Mouse (Mus musculus) heart, embryonic 12.5 days (tissue): ENCODE measurements at regions not wholly inside any gene's neighbourhood (a gene's known extent, or its start where the extent isn't known, plus 50 kb on each side); places are given as distances from the start of the nearest gene placed in this dataset.

ENCODE experiments used
- ATAC-seq: fragments of 200-750 bp; cut with Nextera tagmentation; 2 replicates; pipeline ENCODE4 v1.8.0; 2017; ENCODE audit warnings: moderate TSS enrichment, moderate library complexity; ENCODE audit not compliant: insufficient number of reproducible peaks, low FRiP score
- H3K27ac ChIP-seq: fragments of 300-500 bp; sonication (generic); 2 replicates; pipeline ENCODE4 v1.5.1; 2016; ENCODE audit warnings: mild to moderate bottlenecking, moderate library complexity; ENCODE audit not compliant: poor library complexity, severe bottlenecking
- H3K27me3 ChIP-seq: fragments of 300-500 bp; sonication (generic); replicated peaks from 2 replicates; pipeline ENCODE4 v1.6.1; 2016; ENCODE audit warnings: mild to moderate bottlenecking, moderate library complexity
- H3K36me3 ChIP-seq: fragments of 300-500 bp; sonication (generic); 2 replicates; pipeline ENCODE4 v1.6.1; 2016; ENCODE audit warnings: mild to moderate bottlenecking, moderate library complexity
- H3K4me1 ChIP-seq: fragments of 300-500 bp; sonication (generic); replicated peaks from 2 replicates; pipeline ENCODE4 v1.6.1; 2016; ENCODE audit warnings: mild to moderate bottlenecking
- H3K4me2 ChIP-seq: fragments of 300-500 bp; sonication (generic); 2 replicates; pipeline ENCODE4 v1.6.1; 2016; ENCODE audit warnings: mild to moderate bottlenecking, moderate library complexity
- H3K4me3 ChIP-seq: fragments of 300-500 bp; sonication (generic); 2 replicates; pipeline ENCODE4 v1.5.1; 2016; ENCODE audit warnings: mild to moderate bottlenecking
- H3K9ac ChIP-seq: fragments of 300-500 bp; sonication (generic); 2 replicates; pipeline ENCODE4 v1.6.1; 2016; ENCODE audit warnings: mild to moderate bottlenecking, moderate library complexity
- H3K9me3 ChIP-seq: fragments of 300-500 bp; sonication (generic); replicated peaks from 2 replicates; pipeline ENCODE4 v1.6.1; 2016; ENCODE audit warnings: mild to moderate bottlenecking, moderate library complexity
- WGBS: fragments of 180-500 bp; shearing (Covaris S2); methylation state at CpG from one replicate; pipeline ENCODE4 v1.1.7; 2016; 5-methylcytosine and 5-hydroxymethylcytosine counted together

DNA sequence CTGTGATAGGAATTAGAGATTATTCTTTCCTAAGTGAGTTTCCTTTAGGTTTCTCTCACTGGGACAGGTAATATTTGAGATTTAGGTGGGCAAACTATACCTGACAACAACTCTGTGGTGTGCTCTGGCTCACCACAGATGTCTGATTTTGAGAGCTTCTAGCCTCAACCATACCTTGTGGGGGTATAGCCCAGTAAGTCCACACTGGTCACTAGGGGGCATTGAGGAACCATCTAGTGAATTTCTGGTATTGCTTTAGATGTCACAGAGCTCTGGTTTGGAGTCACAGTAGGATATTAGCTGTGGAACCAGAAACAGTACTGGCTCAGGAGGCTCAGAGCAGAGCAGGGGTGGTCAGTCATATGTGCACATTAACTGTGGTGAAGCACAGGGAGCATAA, 91.5 kb upstream of the 2210010C04Rik start:
- ATAC-seq = no peak
- Histone ChIP-seq H3K4me3 (no peak overlapping the region), H3K9me3 (no peaks in the 10 kb centered on the region), H3K36me3 (no peaks in the 10 kb centered on the region), H3K4me2 (no peak overlapping the region), H3K4me1 (no peaks in the 10 kb centered on the region), H3K9ac (no peak overlapping the region), H3K27me3 (no peaks in the 10 kb centered on the region), H3K27ac (no peak overlapping the region)

DNA sequence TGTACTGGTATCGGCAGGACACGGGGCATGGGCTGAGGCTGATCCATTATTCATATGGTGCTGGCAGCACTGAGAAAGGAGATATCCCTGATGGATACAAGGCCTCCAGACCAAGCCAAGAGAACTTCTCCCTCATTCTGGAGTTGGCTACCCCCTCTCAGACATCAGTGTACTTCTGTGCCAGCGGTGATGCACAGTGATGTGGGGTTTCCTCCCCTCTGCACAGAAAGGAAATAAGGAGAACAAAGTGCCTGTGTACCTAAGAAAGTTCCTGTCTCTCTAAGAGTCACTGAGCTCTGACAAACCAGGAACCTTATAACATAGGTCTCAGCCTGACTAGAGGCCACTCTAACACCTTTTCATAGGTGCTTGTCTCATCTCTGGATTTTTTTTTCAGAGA, 86.3 kb upstream of the 2210010C04Rik start:
- Histone ChIP-seq H3K4me3 (no peak overlapping the region), H3K4me1 (peaks cover 8% of the 10 kb centered on the region; the same call in 1 of the 2 replicates), H3K36me3 (no peaks in the 10 kb centered on the region), H3K27me3 (no peaks in the 10 kb centered on the region), H3K9me3 (no peaks in the 10 kb centered on the region), H3K4me2 (no peak overlapping the region), H3K27ac (no peak overlapping the region), H3K9ac (no peak overlapping the region)
- WGBS = 73% methylated on average over 3 of the region's 3 CpGs
- ATAC-seq = no peak

DNA sequence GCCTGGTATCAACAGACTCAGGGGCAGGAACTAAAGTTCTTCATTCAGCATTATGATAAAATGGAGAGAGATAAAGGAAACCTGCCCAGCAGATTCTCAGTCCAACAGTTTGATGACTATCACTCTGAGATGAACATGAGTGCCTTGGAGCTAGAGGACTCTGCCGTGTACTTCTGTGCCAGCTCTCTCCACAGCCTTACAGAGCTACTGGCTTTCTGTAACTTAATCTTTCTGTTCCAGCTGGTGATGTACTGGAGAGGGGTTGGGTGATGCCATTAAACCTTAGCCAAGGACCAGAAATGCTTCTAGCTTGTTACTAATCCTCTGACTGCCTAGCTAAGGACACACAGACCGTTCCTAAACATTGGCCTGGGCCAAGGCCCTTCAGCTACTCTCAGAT, 83.9 kb upstream of the 2210010C04Rik start:
- H3K36me3 ChIP-seq = no peaks in the 10 kb centered on the region
- H3K4me2 ChIP-seq = no peak overlapping the region
- no peak overlapping the region for H3K4me3 ChIP-seq
- no peaks in the 10 kb centered on the region for H3K27me3 ChIP-seq
- no peak overlapping the region for H3K9ac ChIP-seq
- no peaks in the 10 kb centered on the region for H3K9me3 ChIP-seq
- H3K27ac ChIP-seq = no peak overlapping the region
- peaks cover 8% of the 10 kb centered on the region; the same call in 1 of the 2 replicates for H3K4me1 ChIP-seq
- WGBS = 79% methylated on average over 2 of the region's 2 CpGs
- no peak for ATAC-seq

DNA sequence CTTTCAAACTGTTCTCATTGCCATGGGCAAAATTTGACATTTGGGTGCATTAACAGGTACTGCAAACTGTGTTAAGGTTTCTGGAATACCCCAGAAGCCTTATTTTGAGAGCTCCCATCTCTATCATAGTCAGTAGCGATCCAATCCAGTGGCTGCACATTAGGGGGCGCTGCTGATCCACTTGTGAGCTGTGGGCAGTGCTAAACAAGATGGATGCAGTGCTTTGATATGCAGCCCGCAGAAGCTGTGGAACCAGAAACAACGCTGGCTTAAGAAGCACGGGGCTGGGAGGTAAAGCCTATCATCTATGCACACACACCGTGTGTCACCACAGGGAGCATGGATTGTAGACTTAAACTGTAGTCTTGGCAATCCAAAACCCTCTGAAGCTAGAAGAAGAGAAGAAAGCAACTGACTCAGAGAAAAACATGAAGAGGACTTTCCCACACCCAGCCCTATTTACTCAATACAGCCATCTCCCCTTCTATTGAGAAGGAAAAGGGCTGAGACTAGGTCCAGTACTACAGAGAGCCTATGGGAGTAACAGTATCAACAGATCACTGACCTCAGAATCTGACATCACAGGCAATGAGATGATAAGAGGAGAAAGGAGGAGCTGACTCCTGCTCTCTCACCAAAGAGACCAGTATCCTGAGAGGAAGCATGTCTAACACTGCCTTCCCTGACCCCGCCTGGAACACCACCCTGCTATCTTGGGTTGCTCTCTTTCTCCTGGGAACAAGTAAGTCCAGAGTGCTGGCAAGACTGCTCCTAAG, 83.1 kb upstream of the 2210010C04Rik start:
- peak overlapping the region; percentile 53 for H3K4me2 ChIP-seq
- H3K9me3 ChIP-seq = no peaks in the 10 kb centered on the region
- H3K9ac ChIP-seq = no peak overlapping the region
- no peaks in the 10 kb centered on the region for H3K36me3 ChIP-seq
- no peak overlapping the region for H3K27ac ChIP-seq
- 12% methylated on average over 7 of the region's 7 CpGs for WGBS
- no peak overlapping the region for H3K4me3 ChIP-seq
- peak; percentile 69 for ATAC-seq
- peaks cover 8% of the 10 kb centered on the region; the same call in 1 of the 2 replicates for H3K4me1 ChIP-seq
- H3K27me3 ChIP-seq = no peaks in the 10 kb centered on the region

DNA sequence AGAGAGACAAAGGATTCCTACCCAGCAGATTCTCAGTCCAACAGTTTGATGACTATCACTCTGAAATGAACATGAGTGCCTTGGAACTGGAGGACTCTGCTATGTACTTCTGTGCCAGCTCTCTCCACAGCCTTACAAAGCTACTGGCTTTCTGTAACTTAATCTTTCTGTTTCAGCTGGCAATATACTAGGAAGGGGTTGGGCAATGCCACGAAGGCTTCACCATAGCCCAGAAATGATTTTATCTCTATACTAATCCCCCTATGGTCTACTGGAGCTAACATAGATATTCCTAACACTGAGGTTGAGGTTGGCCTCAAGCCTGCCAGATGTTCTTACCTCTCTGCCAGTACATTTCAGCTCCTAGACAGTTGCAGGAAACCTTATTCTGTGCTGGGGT, 78.6 kb upstream of the 2210010C04Rik start:
- ATAC-seq = no peak
- WGBS = 52% methylated on average over 1 of the region's 1 CpGs
- Histone ChIP-seq H3K27me3 (no peaks in the 10 kb centered on the region), H3K4me2 (no peak overlapping the region), H3K36me3 (no peaks in the 10 kb centered on the region), H3K9me3 (no peaks in the 10 kb centered on the region), H3K4me1 (peaks cover 8% of the 10 kb centered on the region; the same call in 1 of the 2 replicates), H3K27ac (no peak overlapping the region), H3K9ac (no peak overlapping the region), H3K4me3 (no peak overlapping the region)

DNA sequence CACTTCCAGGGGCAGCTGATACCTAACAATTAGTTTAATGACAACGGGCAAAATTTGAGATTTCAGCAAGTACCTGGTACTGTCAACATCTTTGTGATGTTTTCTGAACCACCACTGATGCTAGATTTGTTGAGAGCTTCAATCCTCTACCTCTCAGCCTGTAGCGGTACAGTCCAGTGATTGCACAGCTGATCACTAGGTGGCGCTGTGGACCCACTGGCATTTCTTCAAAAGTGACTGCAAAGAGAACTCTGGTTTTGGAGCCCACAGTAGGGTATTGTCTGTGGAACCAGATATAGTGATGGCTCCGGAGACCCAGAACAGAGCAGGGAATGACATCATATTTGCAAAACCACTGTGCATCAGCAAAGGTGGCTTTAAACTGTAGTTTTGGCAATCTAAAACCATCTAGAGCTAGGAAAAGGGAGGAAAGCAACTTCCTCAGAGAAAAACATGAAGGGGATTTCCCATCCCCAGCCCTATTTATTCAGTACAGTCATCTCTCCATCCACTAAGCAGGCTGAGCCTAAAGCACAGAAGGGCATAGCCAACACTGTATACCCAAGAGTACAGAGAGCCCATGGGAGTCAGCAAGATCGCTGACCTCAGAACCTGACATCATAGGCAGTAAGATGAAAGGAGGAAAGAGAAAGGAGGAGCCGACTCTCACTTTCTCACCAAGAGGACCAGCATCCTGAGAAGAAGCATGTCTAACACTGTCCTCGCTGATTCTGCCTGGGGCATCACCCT, 77.7 kb upstream of the 2210010C04Rik start:
- ATAC-seq = no peak; the same call in 1 of the 2 replicates

DNA sequence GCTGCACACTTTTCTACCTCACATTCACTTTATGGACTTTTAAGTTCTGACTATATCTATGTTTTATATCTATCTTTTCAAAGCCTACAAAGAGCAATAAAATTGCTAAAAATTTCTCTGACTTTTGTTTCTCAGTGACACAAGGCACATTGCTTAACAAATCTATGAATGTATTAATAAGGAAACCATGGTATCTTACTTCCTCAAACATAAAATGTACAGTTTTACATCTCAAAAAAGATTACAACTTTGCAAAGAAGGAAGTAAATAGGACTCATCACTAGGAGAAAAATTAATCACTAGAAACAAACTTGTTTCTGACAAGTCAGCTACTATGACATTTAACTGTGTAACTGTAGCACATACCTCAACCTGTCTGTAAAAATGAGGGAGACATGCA, 76.5 kb upstream of the 2210010C04Rik start:
- no peak overlapping the region for H3K27ac ChIP-seq
- ATAC-seq = no peak
- H3K9me3 ChIP-seq = no peaks in the 10 kb centered on the region
- no peaks in the 10 kb centered on the region for H3K36me3 ChIP-seq
- H3K4me3 ChIP-seq = no peak overlapping the region
- H3K4me1 ChIP-seq = no peaks in the 10 kb centered on the region
- no peaks in the 10 kb centered on the region for H3K27me3 ChIP-seq
- no peak overlapping the region for H3K4me2 ChIP-seq
- no peak overlapping the region for H3K9ac ChIP-seq

More for the DNA sequence above, 77.7 kb upstream of the 2210010C04Rik start:
- H3K4me2 ChIP-seq = no peak overlapping the region
- H3K27me3 ChIP-seq = no peaks in the 10 kb centered on the region
- no peak overlapping the region for H3K4me3 ChIP-seq
- H3K27ac ChIP-seq = no peak overlapping the region
- WGBS = 34% methylated on average over 7 of the region's 7 CpGs
- no peaks in the 10 kb centered on the region for H3K9me3 ChIP-seq
- no peaks in the 10 kb centered on the region for H3K4me1 ChIP-seq
- no peak overlapping the region for H3K9ac ChIP-seq
- no peaks in the 10 kb centered on the region for H3K36me3 ChIP-seq

DNA sequence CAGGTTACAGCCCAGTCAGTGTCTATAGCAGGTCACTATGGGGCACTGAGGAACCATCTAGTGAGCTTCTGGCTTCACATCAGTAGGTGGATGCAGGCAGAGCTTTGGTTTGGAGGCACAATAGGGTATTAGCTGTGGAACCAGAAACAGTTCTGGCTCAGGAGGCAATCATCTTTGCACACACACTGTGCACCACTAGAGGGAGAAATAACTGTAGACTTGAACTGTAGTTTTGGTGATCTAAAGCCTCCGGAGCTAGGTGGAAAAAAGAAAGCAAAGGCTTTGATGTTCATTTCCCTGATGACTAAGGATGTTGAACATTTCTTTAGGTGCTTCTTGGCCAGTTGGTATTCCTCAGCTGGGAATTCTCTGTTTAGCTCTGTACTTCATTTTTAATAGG, 73.6 kb upstream of the 2210010C04Rik start:
- 51% methylated on average over 1 of the region's 1 CpGs for WGBS
- no peaks in the 10 kb centered on the region for H3K4me1 ChIP-seq
- ATAC-seq = no peak

DNA sequence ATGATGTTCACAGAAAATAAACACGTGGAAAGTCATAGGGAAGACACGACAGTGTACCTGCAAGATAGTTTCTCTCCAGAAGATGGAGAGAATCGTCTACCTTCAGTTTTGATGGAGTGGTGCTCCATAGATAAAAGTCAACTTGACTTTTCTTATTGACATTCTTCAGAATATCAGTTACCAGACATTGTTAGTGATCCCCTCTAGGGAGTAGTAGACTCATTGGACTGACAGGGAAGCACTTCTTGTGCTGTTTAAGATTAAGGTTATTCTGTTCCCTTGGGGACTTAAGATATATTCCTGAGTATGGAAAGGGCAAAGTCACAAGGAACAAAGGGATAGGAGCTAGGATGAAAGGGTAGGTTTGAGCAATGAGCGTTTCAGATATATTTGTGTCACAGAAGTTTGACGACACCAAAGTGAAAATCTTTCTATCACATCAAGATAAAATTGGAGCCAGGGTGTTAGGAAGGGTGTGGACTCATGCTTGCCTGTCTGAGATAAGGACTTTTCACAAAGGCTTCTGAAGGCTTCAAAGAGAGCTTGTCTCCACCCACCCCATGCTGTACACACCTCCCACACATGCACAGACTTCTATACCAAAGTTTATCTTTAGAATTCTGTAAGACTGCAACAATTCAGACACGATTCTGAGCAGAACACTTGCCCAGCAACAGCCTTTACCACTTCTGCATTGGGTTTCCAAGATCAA, 68.5 kb upstream of the 2210010C04Rik start:
- Histone ChIP-seq H3K4me3 (no peak overlapping the region), H3K27me3 (no peaks in the 10 kb centered on the region), H3K36me3 (no peaks in the 10 kb centered on the region), H3K4me1 (no peaks in the 10 kb centered on the region), H3K9me3 (no peaks in the 10 kb centered on the region), H3K4me2 (no peak overlapping the region), H3K9ac (no peak overlapping the region), H3K27ac (no peak overlapping the region)
- 59% methylated on average over 6 of the region's 6 CpGs for WGBS
- peak; percentile 92 for ATAC-seq

More for the DNA sequence above, 73.6 kb upstream of the 2210010C04Rik start:
- no peak overlapping the region for H3K9ac ChIP-seq
- H3K4me2 ChIP-seq = no peak overlapping the region
- H3K36me3 ChIP-seq = no peaks in the 10 kb centered on the region
- H3K27ac ChIP-seq = no peak overlapping the region
- H3K4me3 ChIP-seq = no peak overlapping the region
- no peaks in the 10 kb centered on the region for H3K9me3 ChIP-seq
- H3K27me3 ChIP-seq = no peaks in the 10 kb centered on the region

DNA sequence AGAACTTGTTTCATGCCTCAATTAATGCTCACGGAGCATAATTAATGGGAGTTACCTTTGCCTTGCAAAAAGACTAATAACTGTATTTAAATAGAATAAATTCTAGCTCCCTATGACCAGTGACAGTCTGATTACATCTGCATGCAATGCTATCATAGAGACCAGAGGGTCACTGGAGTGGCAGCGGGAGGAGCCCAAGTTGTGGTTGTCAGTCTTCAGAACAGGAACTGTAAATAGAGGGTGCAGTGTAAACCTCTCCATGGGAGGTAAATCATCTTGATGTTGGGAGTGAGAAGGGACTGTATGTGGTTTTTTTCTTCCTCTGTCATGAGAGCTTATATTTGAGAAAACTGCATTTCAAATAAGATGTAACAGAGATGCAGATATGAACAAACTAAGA, 66.7 kb upstream of the 2210010C04Rik start:
- no peaks in the 10 kb centered on the region for H3K4me1 ChIP-seq
- no peak overlapping the region for H3K27ac ChIP-seq
- no peaks in the 10 kb centered on the region for H3K27me3 ChIP-seq
- no peak overlapping the region for H3K4me3 ChIP-seq
- H3K9me3 ChIP-seq = no peaks in the 10 kb centered on the region
- 66% methylated on average over 2 of the region's 2 CpGs for WGBS
- H3K36me3 ChIP-seq = no peaks in the 10 kb centered on the region
- no peak overlapping the region for H3K9ac ChIP-seq
- ATAC-seq = no peak
- no peak overlapping the region for H3K4me2 ChIP-seq

DNA sequence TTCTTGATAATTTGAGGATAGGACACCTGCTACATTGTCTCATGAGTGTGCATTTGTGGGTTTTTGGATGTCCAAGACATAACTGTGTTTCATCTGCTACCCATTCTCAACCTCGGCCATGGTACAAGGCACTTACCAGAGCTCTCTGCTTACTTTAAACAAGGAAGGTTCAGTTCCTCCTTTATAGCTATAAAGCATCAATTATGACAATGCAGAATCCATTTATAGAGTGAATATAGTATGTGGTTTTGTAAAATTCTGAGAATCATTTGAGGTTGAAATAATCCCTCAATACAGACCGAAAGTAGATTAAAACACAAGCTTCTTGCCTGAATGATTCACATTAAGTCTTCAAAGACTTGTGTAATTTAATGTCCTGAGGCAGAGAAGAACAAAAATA, 64.9 kb upstream of the 2210010C04Rik start:
- Histone ChIP-seq H3K4me2 (no peak overlapping the region), H3K27me3 (no peaks in the 10 kb centered on the region), H3K36me3 (no peaks in the 10 kb centered on the region), H3K9ac (no peak overlapping the region), H3K4me3 (no peak overlapping the region), H3K9me3 (no peaks in the 10 kb centered on the region), H3K27ac (no peak overlapping the region), H3K4me1 (no peaks in the 10 kb centered on the region)
- no peak for ATAC-seq
- WGBS = 84% methylated on average over 2 of the region's 2 CpGs
